In the genomic region with DNA sequence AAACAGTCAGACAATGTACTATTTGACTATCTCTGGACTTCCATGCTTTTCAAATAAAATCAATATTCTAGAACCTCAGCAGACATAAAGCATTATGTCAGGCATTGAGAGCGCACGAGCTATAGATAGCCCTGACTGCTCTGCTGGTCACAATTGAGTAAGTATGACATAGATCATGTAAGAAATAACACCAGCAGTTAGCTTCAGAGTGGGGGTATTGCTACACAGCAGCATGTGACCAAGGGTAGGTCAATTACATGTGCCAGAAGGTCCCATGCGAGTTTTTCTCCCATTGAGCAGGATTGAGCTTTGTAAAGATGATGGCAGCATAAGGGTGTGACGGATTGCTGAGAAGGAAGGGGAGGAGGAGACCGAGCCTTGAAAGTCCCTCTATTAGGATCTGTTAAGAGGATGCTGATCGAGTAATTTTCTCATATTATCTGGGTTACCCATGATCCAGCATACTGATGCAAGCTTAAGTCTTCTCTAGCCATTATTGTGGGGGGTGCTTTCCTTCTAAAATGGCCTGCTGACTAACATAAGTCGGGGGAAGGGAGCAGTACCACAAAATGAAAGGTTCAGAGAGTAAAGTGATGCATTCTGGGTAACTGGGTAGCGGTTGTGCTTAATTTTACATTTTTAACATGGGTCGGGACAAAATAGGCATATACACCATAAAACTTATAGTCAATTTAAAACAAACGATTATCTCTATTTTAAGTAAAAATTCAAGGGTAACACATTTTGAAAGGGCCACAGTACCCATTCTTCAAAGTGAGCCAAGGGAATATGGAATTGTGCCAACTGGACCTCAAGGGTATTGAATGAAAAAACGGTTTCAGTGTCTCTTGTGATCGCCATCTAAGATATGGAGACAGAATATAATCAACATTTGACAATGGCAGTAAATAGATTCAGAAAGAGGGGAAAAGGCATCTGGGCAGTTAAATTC, we compare ENCODE assay signal across 13 mouse cellular contexts. TPM values are rescaled to one million over a fixed set of nuclear protein-coding genes. Genes with fewer than 3 reads are reported as not detected.
DNase-seq lines count a peak whose midpoint lies in the region; ATAC-seq and TF ChIP-seq lines count a peak whose summit lies in the region.
"Had no signal": no experiment of that assay in that cellular context is flagged by ENCODE, and none has a peak within 500 bp of the region (broad histone marks: within the 10 kb centered on the region; RNA-seq: fewer than 3 reads in every experiment).

No protein-coding gene starts in this region.

- 73% methylated on average over 12 of the region's 12 CpGs for WGBS in liver, adult 2 months
- WGBS in intestine, postnatal 0 days = 62% methylated on average over 12 of the region's 12 CpGs

- H3K4me2 ChIP-seq in intestine, postnatal 0 days (replicated peaks; ENCODE audit: low read depth) = peak overlapping the region; percentile 32
- H3K4me2 ChIP-seq in myocyte (ENCODE audit: low read depth) = peak overlapping the region; percentile 12
- H3K4me2 ChIP-seq: forebrain, embryonic 12.5 days; heart, embryonic 11.5 days; lung, embryonic 15.5 days had no signal

- no peak overlapping the region for H3K9ac ChIP-seq in liver, adult 2 months (ENCODE audit: low read depth, low read length)
- H3K9ac ChIP-seq in intestine, postnatal 0 days (ENCODE audit: low read depth, low read length) = no peak overlapping the region
- H3K9ac ChIP-seq: forebrain, embryonic 12.5 days; lung, embryonic 15.5 days had no signal

- no peak for TF ChIP-seq CTCF in liver, adult 2 months (IDR thresholded peaks at IDR 0.05; ENCODE audit: low read depth, low read length)
- TF ChIP-seq CTCF in brain, embryonic 14.5 days (IDR thresholded peaks at IDR 0.05; ENCODE audit: borderline replicate concordance, extremely low read depth, insufficient read depth, insufficient read length) = no peak
- no peak for TF ChIP-seq CTCF in intestine, postnatal 0 days (IDR thresholded peaks at IDR 0.05; ENCODE audit: low read depth)

- H3K27ac ChIP-seq in liver, adult 2 months (replicated peaks; ENCODE audit: insufficient read depth, low read depth, low read length) = peak overlapping the region; percentile 77
- H3K27ac ChIP-seq in intestine, postnatal 0 days (ENCODE audit: low read depth, low read length) = peak overlapping the region; percentile 76
- H3K27ac ChIP-seq: forebrain, embryonic 12.5 days; gastrocnemius, adult 2 months; lung, embryonic 15.5 days had no signal

- no peak for TF ChIP-seq POLR2A in liver, adult 2 months (IDR thresholded peaks at IDR 0.05; ENCODE audit: extremely low read depth, insufficient read depth, low read length)
- no peak for TF ChIP-seq POLR2A in brain, embryonic 14.5 days (IDR thresholded peaks at IDR 0.05; ENCODE audit: borderline replicate concordance, extremely low read depth, insufficient read depth, insufficient read length, poor library complexity, severe bottlenecking)
- no peak for TF ChIP-seq POLR2A in myocyte (IDR thresholded peaks at IDR 0.05; ENCODE audit: insufficient read length, low read depth)

- H3K36me3 ChIP-seq in liver, adult 2 months (ENCODE audit: control insufficient read depth, insufficient read depth, low read length) = no peaks in the 10 kb centered on the region
- no peaks in the 10 kb centered on the region for H3K36me3 ChIP-seq in intestine, postnatal 0 days (ENCODE audit: control insufficient read depth, insufficient read depth)
- H3K36me3 ChIP-seq in myocyte (ENCODE audit: control insufficient read depth, insufficient read depth) = no peaks in the 10 kb centered on the region
- H3K36me3 ChIP-seq: forebrain, embryonic 12.5 days; lung, embryonic 15.5 days had no signal

- peak; percentile 88 for ATAC-seq in intestine, postnatal 0 days

- no peak overlapping the region for H3K4me3 ChIP-seq in liver, adult 2 months (ENCODE audit: insufficient read depth, low read depth, low read length)
- H3K4me3 ChIP-seq in intestine, postnatal 0 days (ENCODE audit: low read depth, low read length) = no peak overlapping the region
- H3K4me3 ChIP-seq in myocyte = no peak overlapping the region
- H3K4me3 ChIP-seq: forebrain, embryonic 12.5 days; gastrocnemius, adult 2 months; lung, embryonic 15.5 days had no signal

- no peaks in the 10 kb centered on the region for H3K9me3 ChIP-seq in intestine, postnatal 0 days (ENCODE audit: control insufficient read depth)
- H3K9me3 ChIP-seq: forebrain, embryonic 12.5 days; lung, embryonic 15.5 days had no signal

- H3K27me3 ChIP-seq in liver, adult 2 months (ENCODE audit: control insufficient read depth, insufficient read depth, low read length) = no peaks in the 10 kb centered on the region
- H3K27me3 ChIP-seq in intestine, postnatal 0 days (replicated peaks; ENCODE audit: control insufficient read depth, insufficient read depth, low read length) = no peaks in the 10 kb centered on the region
- no peaks in the 10 kb centered on the region for H3K27me3 ChIP-seq in myocyte (ENCODE audit: control insufficient read depth, insufficient read depth, insufficient read length)
- H3K27me3 ChIP-seq: forebrain, embryonic 12.5 days; lung, embryonic 15.5 days had no signal

- DNase-seq in liver, adult 2 months (ENCODE audit: extremely low read depth, low read depth, low spot score) = no peak
- DNase-seq in liver = no peak
- DNase-seq in brain, embryonic 14.5 days (ENCODE audit: low read depth) = peak; percentile 18
- no peak for DNase-seq in ovary, postnatal 36 days (ENCODE audit: low spot score)
- no peak for DNase-seq in lung, postnatal 14 days
- DNase-seq: cerebellum, adult 8-10 months; gastrocnemius, adult 2 months; thymus, postnatal 25 days had no signal

- H3ac ChIP-seq in myocyte (ENCODE audit: control insufficient read depth, insufficient read length) = no peak overlapping the region

- H3K79me2 ChIP-seq in liver, adult 2 months (ENCODE audit: control insufficient read depth, insufficient read depth, low read length) = no peaks in the 10 kb centered on the region
- no peaks in the 10 kb centered on the region for H3K79me2 ChIP-seq in myocyte (ENCODE audit: control insufficient read depth, insufficient read depth)

- peaks cover 14% of the 10 kb centered on the region for H3K4me1 ChIP-seq in liver, adult 2 months (ENCODE audit: control insufficient read depth, insufficient read depth, low read length)
- no peaks in the 10 kb centered on the region; the same call in 1 of the 2 replicates for H3K4me1 ChIP-seq in intestine, postnatal 0 days (replicated peaks; ENCODE audit: control insufficient read depth, insufficient read depth, low read length)
- H3K4me1 ChIP-seq: forebrain, embryonic 12.5 days; lung, embryonic 15.5 days had no signal

TF ChIP-seq in myocyte, 11 proteins besides CTCF, POLR2A, EP300 and RAD21:
- no peak for TF ChIP-seq MAX (IDR thresholded peaks at IDR 0.05; ENCODE audit: low read depth)
- no peak for TF ChIP-seq MYOD1 (IDR thresholded peaks at IDR 0.05; ENCODE audit: control insufficient read depth in 1 of 3, insufficient read length in 2 of 3, low read depth in 2 of 3)
- no peak for TF ChIP-seq SRF (IDR thresholded peaks at IDR 0.05; ENCODE audit: control insufficient read depth, insufficient read length, low read depth)
- no peak for TF ChIP-seq TCF12 (IDR thresholded peaks at IDR 0.05; ENCODE audit: insufficient read depth, poor library complexity, severe bottlenecking)
- no peak for TF ChIP-seq CEBPB (IDR thresholded peaks at IDR 0.05; ENCODE audit: insufficient read depth, poor library complexity, severe bottlenecking)

RNA-seq across cellular contexts. Expression of a gene that starts 21.5 kb away (rescaled TPM):
- total RNA-seq in liver, adult 2 months (2014; rRNA removed) = 4.8 TPM in 2 replicates
- polyA plus RNA-seq in liver, adult 2 months (2012; rRNA removed) = 0.94 and 1.8 TPM in 2 replicates
- 8.6 and 10.2 TPM in 2 replicates for polyA plus RNA-seq in brain, embryonic 14.5 days (2012; rRNA removed)
- 1.4 and 2.8 TPM in 2 replicates for polyA plus RNA-seq in intestine, postnatal 0 days (2015; fragmentation: Nextera tagmentation; extraction: Ambion mirVana)
- polyA plus RNA-seq in myocyte (2012; fragmentation: generic; extraction: Trizol) = 5.2 TPM

RNA-seq across cellular contexts. Expression of a gene that starts 21.7 kb away (rescaled TPM):
- total RNA-seq in liver, adult 2 months (2014; rRNA removed) = 1,388 and 1,668 TPM in 2 replicates
- polyA plus RNA-seq in liver, adult 2 months (2012; rRNA removed) = 356 and 394 TPM in 2 replicates
- 230 and 233 TPM in 2 replicates for polyA plus RNA-seq in brain, embryonic 14.5 days (2012; rRNA removed)
- polyA plus RNA-seq in intestine, postnatal 0 days (2015; fragmentation: Nextera tagmentation; extraction: Ambion mirVana) = 779 and 782 TPM in 2 replicates
- 184 TPM for polyA plus RNA-seq in myocyte (2012; fragmentation: generic; extraction: Trizol)
